Mouse (Mus musculus): ENCODE measurements around the gene Rxrb.

The Rxrb gene

GRCm38 (mm10) chr17:34024861-34025755, 6.5 kb upstream of the Rxrb start:
- ATAC-seq (ENCODE audit: insufficient number of reproducible peaks, low FRiP score, low TSS enrichment) = no peak

GRCm38 (mm10) chr17:34025756-34026151, 5.9 kb upstream of the Rxrb start:
- ATAC-seq (ENCODE audit: insufficient number of reproducible peaks, low FRiP score, low TSS enrichment) = no peak

GRCm38 (mm10) chr17:34026221-34026620, 5.4 kb upstream of the Rxrb start:
- ATAC-seq (ENCODE audit: insufficient number of reproducible peaks, low FRiP score, low TSS enrichment) = no peak

- no peak for ATAC-seq (ENCODE audit: insufficient number of reproducible peaks, low FRiP score, low TSS enrichment)
Observed at GRCm38 (mm10) chr17:34026917-34027655, 4.5 kb upstream of the Rxrb start.

- peak; percentile 32; the same call in 1 of the 2 replicates for ATAC-seq (ENCODE audit: insufficient number of reproducible peaks, low FRiP score, low TSS enrichment)
Observed at GRCm38 (mm10) chr17:34027656-34028223, 3.9 kb upstream of the Rxrb start, which contains the start of gene H2-Ke6. Gene H2-Ke6 (minus strand): TSS chr17:34028060.

GRCm38 (mm10) chr17:34028501-34029149, 3.0 kb upstream of the Rxrb start:
- no peak for ATAC-seq (ENCODE audit: insufficient number of reproducible peaks, low FRiP score, low TSS enrichment)

GRCm38 (mm10) chr17:34029150-34029889, 2.3 kb upstream of the Rxrb start:
- no peak for ATAC-seq (ENCODE audit: insufficient number of reproducible peaks, low FRiP score, low TSS enrichment)

GRCm38 (mm10) chr17:34029890-34030595, 1.6 kb upstream of the Rxrb start:
- ATAC-seq (ENCODE audit: insufficient number of reproducible peaks, low FRiP score, low TSS enrichment) = no peak

GRCm38 (mm10) chr17:34030861-34031326, 718 bp upstream of the Rxrb start:
- no peak for ATAC-seq (ENCODE audit: insufficient number of reproducible peaks, low FRiP score, low TSS enrichment)

GRCm38 (mm10) chr17:34032174-34032632, 591 bp downstream of the Rxrb start:
- no peak for ATAC-seq (ENCODE audit: insufficient number of reproducible peaks, low FRiP score, low TSS enrichment)

- ATAC-seq (ENCODE audit: insufficient number of reproducible peaks, low FRiP score, low TSS enrichment) = no peak
Observed at GRCm38 (mm10) chr17:34032806-34033205, 1.2 kb downstream of the Rxrb start.

GRCm38 (mm10) chr17:34033441-34033840, 1.8 kb downstream of the Rxrb start:
- no peak for ATAC-seq (ENCODE audit: insufficient number of reproducible peaks, low FRiP score, low TSS enrichment)

GRCm38 (mm10) chr17:34034064-34034463, 2.5 kb downstream of the Rxrb start:
- no peak for ATAC-seq (ENCODE audit: insufficient number of reproducible peaks, low FRiP score, low TSS enrichment)

- ATAC-seq (ENCODE audit: insufficient number of reproducible peaks, low FRiP score, low TSS enrichment) = no peak
Observed at GRCm38 (mm10) chr17:34035517-34035916, 3.9 kb downstream of the Rxrb start.

GRCm38 (mm10) chr17:34036647-34037046, 5.0 kb downstream of the Rxrb start:
- no peak for ATAC-seq (ENCODE audit: insufficient number of reproducible peaks, low FRiP score, low TSS enrichment)

GRCm38 (mm10) chr17:34037241-34037640, 5.6 kb downstream of the Rxrb start:
- ATAC-seq (ENCODE audit: insufficient number of reproducible peaks, low FRiP score, low TSS enrichment) = no peak

- no peak for ATAC-seq (ENCODE audit: insufficient number of reproducible peaks, low FRiP score, low TSS enrichment)
Observed at GRCm38 (mm10) chr17:34038440-34038839, 6.8 kb downstream of the Rxrb start.

- ATAC-seq (ENCODE audit: insufficient number of reproducible peaks, low FRiP score, low TSS enrichment) = no peak
Observed at GRCm38 (mm10) chr17:34038878-34039561, 7.4 kb downstream of the Rxrb start, which contains the start of gene Col11a2. Gene Col11a2 (plus strand): TSS chr17:34039437.
